Mouse (Mus musculus): ENCODE measurements around the gene Stoml3. TPM values are rescaled to one million over a fixed set of nuclear protein-coding genes. Genes with fewer than 3 reads are reported as not detected.

The Stoml3 gene
- not detected in 2 replicates for polyA plus RNA-seq (2012; rRNA removed)

GRCm38 (mm10) chr3:53488353-53488752 lies at the start of gene Stoml3:
Stoml3 (plus strand) TSS chr3:53488653.

GRCm38 (mm10) chr3:53463046-53463764 lies 25.2 kb upstream of the Stoml3 start, which contains the start of the genes Nhlrc3 and Proser1:
Nhlrc3 (minus strand) TSS chr3:53463332.
Proser1 (plus strand) TSS chr3:53463666.

Other genes starting within 250 kb of the Stoml3 start
- 3.2 and 3.5 TPM in 2 replicates for gene Nhlrc3, start 25.3 kb upstream of the Stoml3 start, polyA plus RNA-seq (2012; rRNA removed)
- gene Proser1, start 25.0 kb upstream of the Stoml3 start, polyA plus RNA-seq (2012; rRNA removed): 2.1 and 3.8 TPM in 2 replicates
- gene Frem2, start 168.7 kb downstream of the Stoml3 start, polyA plus RNA-seq (2012; rRNA removed): 0.71 and 0.83 TPM in 2 replicates

Data from liver, embryonic 14 days (tissue).